Mouse (Mus musculus): ENCODE measurements at regions not wholly inside any gene's neighbourhood (a gene's known extent, or its start where the extent isn't known, plus 50 kb on each side); places are given as distances from the start of the nearest gene placed in this dataset.

DNA sequence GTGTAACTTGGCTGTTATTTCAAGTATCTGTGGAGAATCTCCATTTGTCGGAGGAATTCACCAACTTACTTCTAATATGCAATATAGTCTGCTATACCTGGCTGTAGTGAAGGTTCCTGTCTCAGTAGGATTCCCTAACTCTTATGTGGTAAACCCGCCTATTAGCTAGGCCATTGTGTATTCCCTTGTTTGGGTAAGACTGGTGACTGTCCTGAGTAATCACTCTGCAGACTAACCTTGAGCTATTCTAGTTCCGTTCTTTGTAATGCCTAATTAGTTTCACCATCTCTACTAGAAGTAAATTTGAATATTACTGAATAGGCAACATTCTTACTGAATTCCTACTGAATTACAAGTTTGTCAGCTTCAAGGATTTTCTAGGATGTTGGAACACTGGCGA is 1380.8 kb upstream of the 1700008P02Rik start:
- no peak for DNase-seq

DNA sequence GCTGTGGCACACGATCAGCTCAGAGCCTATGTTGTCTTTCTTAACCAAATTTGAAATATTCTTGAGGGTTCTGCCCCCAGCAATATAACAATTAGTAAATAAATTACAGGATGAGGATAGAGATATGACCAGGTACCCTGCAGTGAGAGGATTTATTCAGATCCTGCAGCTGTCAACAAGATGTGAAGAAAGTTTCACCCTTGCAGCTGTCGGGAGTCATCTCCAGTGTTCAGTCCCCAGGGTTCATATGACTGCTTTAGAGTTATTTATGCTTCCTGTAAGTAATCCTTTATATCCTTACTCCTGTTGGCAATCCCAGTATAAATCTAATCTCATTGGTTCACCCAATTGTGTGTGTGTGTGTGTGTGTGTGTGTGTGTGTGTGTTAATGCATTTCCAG is 1372.1 kb upstream of the 1700008P02Rik start:
- DNase-seq: no peak

DNA sequence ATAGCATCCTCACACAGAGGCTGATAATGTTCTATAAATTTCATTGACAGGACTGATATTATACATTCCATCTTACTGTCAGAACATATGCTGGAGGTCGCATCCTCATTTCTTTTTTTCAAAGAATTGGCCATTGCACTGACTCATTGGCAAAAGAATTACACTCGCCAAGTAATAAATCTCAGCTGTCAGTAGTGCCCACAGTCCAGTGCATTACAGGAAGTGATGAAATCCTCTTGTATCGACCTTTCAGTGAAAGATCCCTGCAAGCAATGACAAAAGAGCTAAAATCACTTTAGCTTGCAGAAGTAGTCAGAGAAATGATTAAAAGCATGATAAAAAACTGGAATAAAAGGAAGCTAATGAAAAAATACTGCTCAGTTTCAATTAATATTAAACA is 1353.0 kb upstream of the 1700008P02Rik start:
- no peak for DNase-seq

DNA sequence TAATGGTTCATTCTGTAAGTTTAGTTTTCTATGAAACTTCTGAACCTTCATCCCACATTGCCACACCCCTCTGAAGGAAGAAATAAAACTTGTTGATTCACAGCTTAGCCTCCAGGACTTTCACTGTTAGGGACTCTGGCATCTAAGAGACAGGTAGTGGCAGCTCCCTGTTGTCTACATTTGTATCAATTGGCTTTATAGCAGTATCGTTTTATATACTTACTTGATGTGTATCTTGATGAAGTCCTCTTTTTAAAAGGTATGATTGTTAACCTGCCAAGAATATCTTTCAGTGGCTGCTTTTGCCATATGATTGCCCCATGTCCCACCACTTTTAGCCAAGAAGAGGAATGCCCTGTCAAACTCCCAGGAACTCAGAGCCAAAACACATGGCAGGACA is 1333.7 kb upstream of the 1700008P02Rik start:
- DNase-seq: no peak

DNA sequence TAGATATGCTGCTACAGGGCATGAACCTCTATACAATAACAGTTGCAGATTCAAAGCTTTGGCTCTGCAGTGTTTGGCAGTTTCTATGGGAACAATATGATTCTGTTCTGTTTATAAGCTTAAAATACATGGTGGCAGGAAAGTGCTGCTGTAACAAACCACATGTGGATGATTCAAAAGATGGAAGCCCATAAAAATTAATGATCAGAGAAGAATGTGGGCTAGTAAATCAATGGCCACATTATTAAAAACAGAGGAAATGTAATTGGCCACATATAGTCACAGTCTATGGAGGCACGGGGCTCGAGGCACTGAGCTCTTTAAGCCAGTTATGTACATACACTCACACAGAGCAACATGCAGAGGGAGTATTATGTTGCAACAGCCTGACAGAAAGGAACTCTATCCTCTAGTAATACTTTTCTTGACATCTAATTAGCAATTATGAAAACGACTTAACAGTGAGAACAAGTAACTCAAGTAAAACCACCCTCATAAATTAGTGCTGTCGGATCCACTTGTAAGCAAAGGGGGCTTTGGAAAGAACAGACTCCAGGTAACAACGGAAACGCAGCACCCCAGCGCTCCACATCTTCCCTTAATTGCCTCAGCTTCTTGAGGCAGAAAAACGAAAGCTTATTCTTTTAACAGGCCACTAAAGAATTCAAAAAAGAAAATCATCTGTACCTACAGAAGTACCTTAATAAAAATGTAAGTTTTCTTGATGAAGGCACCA is 1323.6 kb upstream of the 1700008P02Rik start:
- no peak for DNase-seq
